Mouse (Mus musculus) thymus, postnatal 14 days (tissue): ENCODE data around the gene Wnk2.
"Not testable (repeated sequence)": the region's sequence is repeated elsewhere in the genome, so short reads cannot be mapped to it uniquely, and the experiment has no call there.

Source experiments
- DNase-seq: peaks from one replicate; pipeline ENCODE4 v3.0.0; 2021

Gene Wnk2

DNA sequence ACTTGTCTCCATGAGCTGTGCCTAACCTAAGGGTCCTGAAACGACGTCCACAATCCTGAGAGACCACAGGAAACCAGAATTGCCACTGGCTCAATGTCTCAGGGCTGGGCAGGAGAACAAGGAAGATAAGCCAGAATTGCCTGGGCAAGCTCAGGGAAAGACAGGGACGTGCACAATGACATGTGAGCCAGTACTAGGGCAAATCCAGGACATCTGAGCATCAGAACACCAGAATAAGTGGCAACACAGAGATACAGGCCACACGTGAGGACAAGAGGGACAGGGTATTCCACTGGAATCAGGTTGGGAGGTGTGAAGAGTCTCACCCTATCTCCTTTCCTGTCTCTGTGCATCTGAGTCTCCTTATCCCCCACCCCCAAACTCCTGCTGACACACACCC, 61.4 kb downstream of the Wnk2 start:
- no peak for DNase-seq

- no peak for DNase-seq
Observed at GRCm38 (mm10) chr13:49085211-49085610, 62.6 kb downstream of the Wnk2 start.

GRCm38 (mm10) chr13:49084781-49085180, 63.0 kb downstream of the Wnk2 start:
- DNase-seq = no peak

DNA sequence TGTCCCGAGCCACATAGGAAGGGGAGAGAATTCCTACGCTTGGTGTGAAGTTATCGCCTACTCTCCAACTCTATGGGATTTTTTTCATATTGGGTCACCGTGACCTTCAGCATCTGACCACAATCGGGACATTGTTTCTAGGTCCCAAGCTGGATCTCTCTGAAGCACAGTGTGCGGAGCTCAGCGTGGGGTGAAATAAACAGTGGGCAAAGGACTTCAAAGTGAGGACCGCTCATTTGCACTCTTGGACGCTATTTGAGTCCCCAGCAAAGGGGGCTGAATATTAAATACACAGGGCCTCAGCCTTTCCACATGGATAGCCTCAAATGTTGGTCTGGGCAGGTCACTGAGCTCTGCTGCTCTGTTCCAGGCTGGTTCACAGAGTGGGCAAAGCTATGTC, 63.9 kb downstream of the Wnk2 start:
- DNase-seq = no peak

GRCm38 (mm10) chr13:49082151-49082879, 65.5 kb downstream of the Wnk2 start:
- no peak for DNase-seq

DNA sequence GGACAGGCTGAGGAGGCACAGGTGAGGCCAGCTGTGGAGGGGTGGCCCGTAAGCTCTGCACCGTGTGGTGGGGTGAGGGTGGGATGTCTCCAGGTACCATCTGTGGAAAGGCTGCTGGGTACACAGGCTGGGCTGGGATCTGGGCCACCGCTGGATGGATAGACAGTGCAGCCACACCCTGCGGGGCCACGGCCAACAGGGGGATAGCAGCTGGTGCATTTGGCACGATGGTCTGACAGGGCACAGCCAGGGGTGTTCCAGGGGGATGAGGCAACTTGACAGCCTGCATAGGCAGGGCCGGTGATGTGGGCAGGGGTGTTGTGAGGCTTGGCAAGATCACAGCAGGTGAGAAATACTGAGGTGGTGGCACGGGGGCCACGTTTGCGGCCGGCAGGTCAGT, 71.6 kb downstream of the Wnk2 start:
- DNase-seq = no peak

DNA sequence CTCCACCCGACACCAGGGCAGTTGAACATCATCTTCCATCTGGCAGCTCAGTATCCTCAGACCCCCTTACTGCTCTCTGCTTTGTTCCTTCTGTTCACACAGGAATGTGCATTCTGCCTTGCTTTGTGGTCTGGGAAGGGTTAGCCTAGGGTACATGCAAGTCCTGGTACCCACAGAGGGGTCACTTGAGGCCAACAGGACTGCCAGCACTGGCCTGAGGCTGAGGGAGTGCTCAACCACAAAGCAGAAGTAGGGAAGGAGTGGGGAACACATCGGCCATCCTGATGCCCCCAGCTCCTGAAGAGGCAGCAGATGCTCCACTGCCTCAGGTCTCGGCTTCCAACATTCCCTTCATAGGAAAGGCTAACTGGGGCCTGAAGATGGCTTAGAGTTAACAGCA, 72.4 kb downstream of the Wnk2 start:
- no peak for DNase-seq

GRCm38 (mm10) chr13:49073295-49073694, 74.5 kb downstream of the Wnk2 start:
- no peak for DNase-seq

- DNase-seq = peak; percentile 44
Observed at GRCm38 (mm10) chr13:49071861-49072260, 76.0 kb downstream of the Wnk2 start.

DNA sequence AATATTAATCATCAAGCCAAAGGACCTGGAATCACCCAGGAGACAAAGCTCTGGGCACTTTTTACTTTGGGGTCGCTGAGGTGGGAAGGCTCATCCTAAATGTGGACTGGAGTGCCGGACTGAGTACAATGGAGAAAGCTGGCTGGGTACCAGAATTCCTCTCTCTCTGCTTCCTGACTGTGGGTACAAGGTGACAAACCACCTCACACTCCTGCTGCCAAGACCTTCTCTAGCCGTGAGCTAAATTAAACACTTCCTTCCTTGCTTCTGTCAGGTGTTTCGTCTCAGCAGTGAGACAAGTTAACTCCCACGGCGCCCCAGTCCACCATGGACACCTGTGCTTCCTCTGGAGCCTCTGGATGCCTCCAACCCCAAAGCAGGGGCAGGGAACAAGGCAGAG, 77.8 kb downstream of the Wnk2 start:
- no peak for DNase-seq

DNA sequence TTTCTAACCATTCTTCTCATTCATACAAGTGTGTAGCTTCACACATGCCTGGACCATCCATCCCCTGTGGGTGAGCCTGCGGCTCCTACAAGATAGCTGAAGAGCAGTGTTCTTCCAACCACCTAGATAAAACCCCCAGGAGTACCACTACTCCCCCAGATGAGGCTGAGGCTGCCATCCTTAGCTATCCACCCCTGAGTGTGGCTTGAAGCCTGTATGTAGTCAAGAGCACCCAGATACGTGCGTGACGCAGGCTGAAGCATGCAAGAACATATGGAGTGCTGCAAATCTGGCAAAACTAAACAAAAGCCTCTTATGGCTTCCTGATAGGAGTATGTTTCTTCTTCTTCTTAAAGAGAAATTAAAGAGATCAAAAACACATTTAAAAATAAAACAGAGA, 78.4 kb downstream of the Wnk2 start:
- DNase-seq = no peak

- no peak for DNase-seq
Observed at GRCm38 (mm10) chr13:49064257-49064656, 83.6 kb downstream of the Wnk2 start.

DNA sequence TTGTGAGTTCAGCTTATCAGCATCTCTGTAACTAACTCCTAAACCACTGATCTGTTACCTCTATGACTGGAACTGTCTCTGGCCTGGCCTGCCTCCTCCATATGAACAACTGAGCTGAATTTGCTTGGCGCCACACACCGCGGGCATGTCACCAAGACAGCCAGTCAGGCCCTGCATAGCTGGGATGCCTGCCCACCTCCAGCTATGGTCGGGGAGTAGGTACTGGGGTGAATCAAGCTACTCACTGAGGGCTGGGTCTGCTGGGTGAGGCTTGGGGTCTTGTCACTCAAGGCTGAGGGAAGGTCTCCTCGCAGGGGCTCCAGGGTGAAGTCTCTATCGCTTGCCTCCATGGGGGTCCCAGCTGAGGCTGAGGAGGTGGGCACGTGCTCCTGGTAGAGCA, 87.4 kb downstream of the Wnk2 start:
- no peak for DNase-seq

DNA sequence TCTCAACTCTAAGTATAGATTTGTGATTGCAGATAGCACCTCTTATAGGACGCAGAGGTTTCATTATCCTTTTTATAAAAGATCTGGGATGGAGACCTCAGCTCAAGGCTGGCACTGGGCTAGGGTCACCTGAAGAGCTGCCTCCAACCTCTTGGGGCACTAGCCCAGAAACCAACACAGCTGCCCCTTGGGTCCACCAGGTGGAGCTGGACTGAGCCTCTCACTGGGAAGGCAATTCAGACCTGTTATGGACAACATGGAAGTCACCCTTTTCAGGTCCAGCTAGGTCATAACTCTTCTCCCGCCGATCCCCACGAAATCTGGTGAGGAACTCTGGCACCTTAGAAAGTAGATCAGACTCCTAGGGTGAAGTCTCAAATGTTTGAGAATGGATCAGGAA, 89.3 kb downstream of the Wnk2 start:
- DNase-seq = no peak

- no peak for DNase-seq
Observed at GRCm38 (mm10) chr13:49056304-49056703, 91.5 kb downstream of the Wnk2 start.

- DNase-seq = not testable (repeated sequence)
Observed at GRCm38 (mm10) chr13:49054753-49055152, 93.1 kb downstream of the Wnk2 start.

DNA sequence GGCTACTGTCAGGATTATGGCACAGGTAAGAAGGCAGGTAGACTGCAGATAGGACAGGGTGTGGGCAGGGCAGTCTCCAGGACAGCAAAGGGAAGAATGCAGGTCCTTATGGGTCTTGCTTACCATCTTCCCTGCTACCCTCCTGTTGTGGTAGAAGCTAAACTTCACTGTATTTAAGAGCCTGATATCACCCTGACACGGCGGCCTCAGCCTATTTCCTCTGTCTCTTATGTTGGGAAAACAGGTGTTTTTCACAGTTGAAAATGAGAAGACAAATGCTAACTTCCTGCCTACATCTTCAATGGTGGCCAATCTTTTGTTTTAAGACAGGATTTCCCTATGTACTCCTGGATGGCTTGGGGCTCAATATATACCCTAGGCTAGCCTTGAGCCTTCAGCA, 94.5 kb downstream of the Wnk2 start:
- DNase-seq = peak; percentile 54

- DNase-seq = peak; percentile 70
Observed at GRCm38 (mm10) chr13:49052512-49052911, 95.3 kb downstream of the Wnk2 start.

GRCm38 (mm10) chr13:49047393-49047792, 100.4 kb downstream of the Wnk2 start:
- DNase-seq = peak; percentile 50

GRCm38 (mm10) chr13:49044145-49044561, 103.7 kb downstream of the Wnk2 start:
- DNase-seq = no peak

DNA sequence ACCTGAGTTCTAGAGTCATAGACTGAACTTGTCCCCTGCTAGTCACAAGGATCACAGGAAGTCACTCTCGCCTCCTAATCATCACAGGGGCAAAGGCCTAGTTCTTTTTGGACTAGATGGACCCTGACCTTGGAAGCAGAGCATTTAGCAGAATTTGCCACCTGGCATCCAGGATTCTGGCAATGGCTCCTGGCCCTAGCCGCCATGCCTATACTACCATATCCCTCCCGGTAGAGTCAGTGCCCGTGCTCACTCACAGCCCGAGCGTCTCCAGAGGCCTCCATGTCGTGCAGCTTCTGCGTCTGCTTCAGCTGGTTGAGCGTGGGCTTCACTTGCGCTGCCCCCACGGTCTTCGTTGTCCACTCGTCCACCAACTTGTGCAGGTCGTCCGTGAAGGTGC, 105.4 kb downstream of the Wnk2 start:
- no peak for DNase-seq

- no peak for DNase-seq
Observed at GRCm38 (mm10) chr13:49036928-49037574, 110.8 kb downstream of the Wnk2 start.

- no peak for DNase-seq
Observed at GRCm38 (mm10) chr13:49036436-49036835, 111.4 kb downstream of the Wnk2 start.

DNA sequence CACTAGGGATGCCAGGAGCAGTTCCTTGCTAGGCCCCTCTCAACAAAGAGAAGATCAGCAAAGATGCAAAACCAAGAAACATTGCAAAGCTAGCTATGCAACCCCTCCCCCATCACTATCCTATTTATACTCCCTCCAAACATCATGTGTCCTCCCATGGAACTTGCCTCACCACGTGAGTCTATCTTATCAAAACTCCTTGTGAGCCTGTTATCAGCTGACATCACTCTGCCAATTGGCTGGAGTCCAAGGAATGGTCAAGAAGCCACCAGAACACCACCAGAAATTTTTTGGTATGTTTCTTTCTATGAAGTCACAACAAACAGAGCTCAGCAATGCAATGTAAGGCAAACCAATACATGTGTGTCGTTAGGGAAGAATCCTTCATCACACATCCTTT, 116.8 kb downstream of the Wnk2 start:
- no peak for DNase-seq
